Mouse (Mus musculus): ENCODE measurements around the gene Enho.
"Not testable (repeated sequence)": the region's sequence is repeated elsewhere in the genome, so short reads cannot be mapped to it uniquely, and the experiment has no call there.

Gene Enho

DNA sequence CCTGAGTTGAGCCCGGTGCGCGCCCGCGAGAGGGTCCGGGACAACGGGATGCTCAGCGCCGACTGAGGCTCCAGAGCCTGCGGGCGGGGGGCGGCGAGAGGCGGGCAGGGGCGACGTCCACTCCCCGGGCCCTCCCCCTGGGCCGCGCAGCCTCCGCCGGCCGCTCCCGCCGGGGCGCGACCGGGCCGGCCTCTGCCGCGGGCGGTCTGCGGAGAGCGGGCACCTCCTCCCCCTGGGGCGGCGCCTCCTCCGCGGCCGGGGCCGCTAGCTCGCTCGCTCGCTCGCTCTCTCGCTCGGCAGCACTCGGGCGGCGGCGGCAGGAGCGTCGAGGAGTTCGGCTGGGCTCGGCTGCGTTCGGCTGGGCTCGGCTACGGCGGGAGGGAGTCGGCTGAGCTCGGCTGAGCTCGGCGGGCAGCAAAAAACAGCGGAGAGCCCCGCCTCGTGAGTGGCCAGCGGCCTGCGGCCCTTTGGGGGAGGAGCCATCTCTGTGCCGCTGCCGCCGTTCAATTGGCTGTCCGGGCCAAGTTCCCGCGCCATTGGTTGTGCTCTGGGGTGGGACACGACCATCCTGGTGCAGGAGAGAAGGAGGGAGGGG lies at the start of gene Enho:
Gene Enho (minus strand): TSS at position 412 of the 595 bp plus-strand sequence.
- peak; percentile 91 for DNase-seq (ENCODE audit: low read depth, low spot score)

DNA sequence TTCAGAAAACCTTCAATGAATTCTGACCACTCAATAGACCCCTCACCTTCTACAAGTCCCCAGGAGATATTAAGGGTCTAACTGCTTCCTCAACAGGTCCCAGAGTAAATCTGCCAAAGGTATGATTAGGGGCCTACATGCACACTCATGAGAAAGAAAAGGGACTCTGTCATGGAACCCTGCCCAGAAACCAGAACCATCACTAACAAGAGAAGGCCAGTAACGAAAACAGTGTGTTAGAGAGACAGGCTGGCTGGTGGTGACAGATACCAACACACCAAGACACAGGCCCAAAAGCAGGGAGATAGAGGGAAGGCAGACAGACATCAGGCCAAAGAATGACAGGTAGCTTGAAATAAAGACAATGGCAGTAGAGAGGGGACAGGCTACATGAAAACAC lies 48.4 kb upstream of the Enho start:
- DNase-seq (ENCODE audit: low read depth, low spot score), result not testable (repeated sequence)

DNA sequence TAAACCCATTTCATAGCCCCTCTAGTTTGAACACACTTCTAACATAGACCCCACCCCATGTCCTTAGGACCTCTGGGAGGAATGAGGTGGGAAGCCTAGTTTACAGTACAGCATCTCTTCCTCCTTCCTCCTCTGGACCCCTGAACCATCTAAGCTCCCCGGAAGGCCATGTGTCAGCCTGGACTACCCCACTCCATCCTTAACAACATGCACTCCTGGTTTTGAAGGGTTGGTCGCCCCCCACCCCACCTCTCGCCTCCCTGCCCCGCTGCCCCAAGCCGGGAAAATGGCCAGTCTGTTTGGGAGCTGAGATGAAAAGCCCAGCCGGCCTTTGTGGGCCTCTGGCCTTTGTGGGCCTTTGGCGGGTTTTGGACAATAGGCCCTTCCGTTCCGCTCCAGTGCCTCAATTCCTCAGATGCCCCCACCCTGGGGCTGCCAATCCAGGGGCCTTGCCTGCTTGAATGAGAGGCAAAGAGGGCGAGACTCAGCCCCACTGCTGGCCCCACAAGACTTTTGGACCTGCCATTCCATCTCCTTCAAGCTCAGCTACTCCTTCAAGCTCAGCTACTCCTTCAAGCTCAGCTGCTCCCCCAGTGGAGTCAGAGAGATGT lies 45.9 kb upstream of the Enho start:
- not testable (repeated sequence) for DNase-seq (ENCODE audit: low read depth, low spot score)

DNA sequence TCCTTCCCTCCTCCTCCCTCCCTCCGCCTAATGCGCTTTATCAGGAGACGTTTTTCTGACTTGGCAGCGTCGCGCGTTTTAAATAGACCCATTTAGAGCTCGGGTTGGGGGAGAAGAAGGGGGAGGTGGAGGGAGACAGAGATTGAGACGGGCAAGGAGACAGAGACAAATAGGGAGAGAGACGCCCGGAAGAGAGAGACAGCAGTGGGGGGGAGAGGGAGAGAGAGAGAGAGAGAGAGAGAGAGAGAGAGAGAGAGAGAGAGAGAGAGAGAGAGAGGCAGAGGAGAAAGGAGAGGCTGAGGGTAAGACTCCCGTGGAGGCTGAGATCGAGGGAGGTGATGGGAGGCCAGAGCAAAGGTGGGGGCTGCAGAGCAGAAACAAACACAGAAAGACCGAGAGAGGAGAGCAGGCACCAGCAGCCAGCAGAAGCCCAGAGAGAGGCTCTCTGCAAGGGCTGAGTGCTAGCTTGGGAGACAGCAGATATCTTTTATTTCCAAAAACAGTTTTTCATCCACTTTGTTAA lies 44.9 kb upstream of the Enho start:
- DNase-seq (ENCODE audit: low read depth, low spot score), result not testable (repeated sequence)

DNA sequence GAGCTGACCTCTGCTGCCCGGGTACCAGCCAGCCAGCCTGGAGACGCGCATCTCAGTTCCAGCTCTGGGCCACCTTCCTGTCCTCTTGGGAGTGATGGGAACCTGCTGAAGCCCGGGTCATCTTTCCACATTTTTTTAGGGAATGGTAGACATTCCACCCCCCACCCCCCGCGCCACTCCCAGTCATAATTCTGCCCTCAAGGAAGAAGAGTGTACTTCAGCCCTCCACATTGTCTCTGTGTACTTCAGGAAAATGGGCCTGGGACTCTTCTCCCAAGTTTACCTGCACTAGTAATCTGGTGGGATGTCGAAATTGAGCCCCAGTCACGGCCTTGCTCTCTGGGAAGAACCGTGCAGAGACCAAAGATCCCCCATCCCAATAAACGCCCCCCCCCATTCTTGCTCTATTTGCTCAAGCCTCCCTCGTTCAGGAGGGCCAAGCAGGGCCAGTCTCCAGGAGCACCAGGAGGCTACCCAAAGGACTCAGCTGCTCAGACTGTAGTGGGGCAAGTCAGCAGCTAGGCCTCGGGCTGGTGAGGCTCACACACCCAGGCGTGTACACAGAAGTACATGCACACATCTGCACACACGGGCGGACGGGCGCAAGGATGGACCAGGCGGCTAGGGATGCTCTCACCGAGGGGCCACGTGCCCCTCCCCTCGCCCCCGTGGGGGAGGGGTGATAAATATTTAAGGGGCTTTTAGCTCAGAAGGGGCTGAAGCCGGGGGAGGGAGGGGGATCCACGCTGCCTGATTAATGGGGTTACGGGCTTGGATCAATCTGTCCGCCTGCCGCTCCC lies 44.2 kb upstream of the Enho start:
- not testable (repeated sequence) for DNase-seq (ENCODE audit: low read depth, low spot score)

DNA sequence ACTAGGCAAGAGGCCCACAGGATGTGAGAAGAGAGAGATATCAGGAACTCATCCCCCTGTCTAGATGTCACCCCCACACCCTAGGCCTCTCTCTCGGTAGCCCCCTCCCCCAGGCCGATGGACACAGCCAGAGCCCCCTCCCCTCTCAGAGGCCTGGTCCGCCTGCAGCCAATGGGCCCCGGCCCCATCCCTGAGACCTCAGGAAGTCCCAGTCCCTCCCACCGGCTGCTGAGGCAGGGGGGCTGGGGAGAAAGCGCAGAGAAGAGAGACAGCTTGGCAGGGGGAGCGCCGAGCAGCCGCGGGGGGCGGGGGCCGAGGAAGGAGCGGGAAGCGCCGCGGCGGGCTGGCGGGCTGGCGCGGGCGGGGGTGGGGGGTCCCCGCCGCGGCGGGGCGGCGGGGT lies 43.2 kb upstream of the Enho start:
- not testable (repeated sequence) for DNase-seq (ENCODE audit: low read depth, low spot score)

DNA sequence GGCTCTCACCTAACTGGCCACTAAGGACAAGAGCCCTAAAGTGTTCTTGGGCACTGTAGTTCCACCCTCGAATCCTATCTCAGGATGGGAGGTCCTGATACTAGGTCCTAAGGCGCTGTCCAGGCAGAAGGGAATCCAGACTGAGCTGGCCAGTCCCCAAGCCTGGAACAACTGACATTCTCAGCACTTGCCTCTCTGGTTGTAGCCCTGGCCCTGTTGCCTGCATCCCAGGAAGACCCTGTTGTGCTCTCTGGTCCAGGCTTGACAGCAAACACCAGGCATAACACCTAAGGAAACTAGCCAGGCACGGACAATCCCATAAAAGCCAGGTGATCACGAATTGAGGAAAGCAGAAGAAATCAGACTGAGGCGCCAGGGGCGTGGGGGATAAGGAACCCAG lies 42.7 kb upstream of the Enho start:
- no peak for DNase-seq (ENCODE audit: low read depth, low spot score)

DNA sequence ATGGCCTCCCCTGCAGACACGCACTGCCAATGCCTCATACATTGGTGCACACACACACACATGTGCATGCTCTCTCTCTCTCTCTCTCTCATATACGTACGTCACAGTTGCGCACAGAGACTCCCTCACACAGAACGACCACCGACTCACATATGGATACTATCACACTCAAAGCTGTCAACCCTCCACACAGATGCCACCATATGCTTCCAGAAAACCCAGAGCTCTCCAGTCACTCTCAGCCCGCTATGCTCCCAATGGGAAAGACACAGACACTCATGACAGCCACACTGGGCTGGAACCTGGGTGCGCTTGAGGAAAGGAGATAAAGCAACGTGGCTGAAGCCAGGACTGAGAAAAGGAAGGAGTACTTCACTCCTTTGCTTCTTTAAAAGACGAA lies 41.8 kb upstream of the Enho start:
- DNase-seq (ENCODE audit: low read depth, low spot score), result no peak

DNA sequence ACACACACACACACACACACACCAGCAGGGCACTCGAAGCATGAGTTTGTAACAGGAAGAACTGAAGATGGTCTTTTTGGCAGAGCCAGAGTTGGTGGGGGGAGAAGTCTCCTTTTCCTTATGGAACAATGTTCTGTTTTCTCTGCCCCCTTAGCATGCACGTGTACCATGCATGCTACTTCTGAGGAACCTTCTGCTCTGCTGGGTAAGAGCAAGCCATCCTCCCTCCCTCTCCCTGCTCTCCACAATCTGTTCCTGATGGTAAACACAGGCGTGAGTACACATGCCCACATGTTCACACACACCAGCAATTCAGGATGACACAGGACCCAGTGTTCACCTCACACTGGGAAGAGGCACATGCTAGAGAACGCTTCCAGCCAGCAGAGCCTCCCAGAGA lies 41.1 kb upstream of the Enho start:
- no peak for DNase-seq (ENCODE audit: low read depth, low spot score)

DNA sequence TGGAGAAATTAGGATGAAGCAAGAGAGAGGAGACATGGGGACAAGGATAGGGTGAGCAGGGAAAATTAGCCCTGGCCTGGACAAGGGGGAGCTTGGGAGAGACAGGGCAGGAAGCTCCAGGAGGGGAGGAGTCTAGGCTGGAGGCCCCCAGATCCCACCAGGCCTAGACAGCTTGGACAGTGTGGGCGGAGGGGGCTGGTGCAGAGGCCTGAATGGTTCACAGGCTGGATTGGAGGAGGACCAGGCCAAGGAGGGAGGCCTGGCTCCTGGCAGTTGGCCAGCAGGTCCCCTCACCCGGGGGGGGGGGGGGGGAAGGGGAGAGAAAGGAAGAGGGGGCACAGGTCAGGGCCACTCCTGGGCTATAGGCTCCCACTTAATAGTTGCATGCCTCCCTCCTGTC lies 39.2 kb upstream of the Enho start:
- no peak for DNase-seq (ENCODE audit: low read depth, low spot score)

DNA sequence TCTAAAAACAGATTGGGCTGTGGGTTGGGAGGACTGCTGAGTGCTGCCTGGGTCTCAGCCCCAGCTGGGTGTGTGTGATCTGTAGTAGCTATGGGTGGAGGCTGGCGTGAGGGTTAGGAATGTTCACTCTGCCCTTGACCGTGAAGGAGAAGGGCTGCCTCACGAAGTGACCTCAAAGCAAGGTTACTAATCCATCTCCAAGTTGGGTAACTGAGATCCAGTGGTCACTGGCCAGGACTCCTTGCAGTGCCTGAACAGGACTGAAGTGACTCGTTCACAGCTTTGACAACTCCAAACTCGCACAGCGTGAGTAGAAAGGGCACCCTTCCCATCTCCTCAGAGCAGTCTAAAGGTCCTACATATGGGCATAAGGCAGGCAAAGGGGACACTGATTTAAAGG lies 38.7 kb upstream of the Enho start:
- DNase-seq (ENCODE audit: low read depth, low spot score), result peak; percentile 31

DNA sequence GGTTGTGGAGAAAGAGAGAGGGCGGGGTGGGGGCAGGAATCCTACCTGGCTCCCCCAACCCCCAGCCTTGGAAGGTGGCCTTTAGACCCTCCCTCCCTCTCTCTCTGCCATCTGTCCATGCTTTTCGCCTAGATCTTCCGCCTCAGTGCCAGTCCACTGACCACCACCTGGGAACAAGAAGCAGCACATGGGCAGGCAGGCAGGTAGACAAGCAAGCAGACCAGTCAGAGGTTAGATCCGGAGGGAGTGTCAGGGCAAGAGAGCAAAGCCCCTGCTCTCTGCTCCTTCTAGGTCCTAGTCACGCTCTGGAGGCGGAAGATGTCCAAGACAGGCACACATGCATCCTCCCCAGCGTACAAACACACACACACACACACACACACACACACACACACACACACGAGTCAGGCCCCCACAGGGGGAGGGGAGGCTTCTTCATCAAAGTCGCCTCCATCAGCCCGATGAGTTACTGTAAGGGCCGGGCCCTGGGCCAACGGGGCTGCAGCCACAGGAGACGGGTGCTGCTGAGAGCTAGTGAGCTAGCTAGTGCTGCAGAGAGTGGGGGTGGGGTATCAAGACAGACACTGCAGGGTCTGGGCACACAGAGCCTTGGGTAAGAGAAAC lies 37.0 kb upstream of the Enho start:
- no peak for DNase-seq (ENCODE audit: low read depth, low spot score)

DNA sequence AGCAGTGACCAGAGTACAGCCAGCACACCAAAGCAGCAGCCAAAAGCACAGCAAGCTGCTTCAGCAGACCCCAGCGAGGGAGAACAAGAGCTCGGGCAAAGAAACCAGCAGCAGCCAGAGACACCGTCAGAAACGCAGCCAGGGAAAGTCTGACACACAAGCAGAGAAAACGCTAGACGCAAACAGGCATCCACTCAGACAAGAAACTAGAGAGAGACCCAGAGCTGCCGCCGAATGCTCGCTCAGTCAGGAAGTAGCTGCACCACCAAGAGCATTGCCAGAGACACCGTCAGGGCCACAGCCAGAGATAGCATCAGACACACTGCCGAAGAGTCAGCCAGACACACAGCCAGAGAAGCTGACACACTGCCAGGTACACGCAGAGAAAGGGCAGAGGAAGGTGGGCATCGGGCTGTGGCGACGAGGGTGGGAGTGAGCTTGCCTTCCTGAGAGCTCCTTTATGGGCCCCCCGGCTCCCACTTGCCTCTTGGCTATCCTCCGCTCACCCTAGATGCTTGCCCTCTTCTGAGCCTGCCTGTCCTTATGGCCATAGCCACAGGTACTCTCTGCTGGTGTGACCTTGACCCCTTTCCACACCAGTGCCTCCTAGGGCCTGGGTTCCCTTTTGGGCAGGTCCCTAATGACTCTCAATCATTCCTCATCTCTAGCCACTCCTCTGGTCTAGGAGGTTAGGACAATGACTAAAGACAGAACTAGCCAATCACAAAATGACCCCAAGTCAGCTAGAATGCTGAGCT lies 36.3 kb upstream of the Enho start:
- DNase-seq (ENCODE audit: low read depth, low spot score), result no peak

DNA sequence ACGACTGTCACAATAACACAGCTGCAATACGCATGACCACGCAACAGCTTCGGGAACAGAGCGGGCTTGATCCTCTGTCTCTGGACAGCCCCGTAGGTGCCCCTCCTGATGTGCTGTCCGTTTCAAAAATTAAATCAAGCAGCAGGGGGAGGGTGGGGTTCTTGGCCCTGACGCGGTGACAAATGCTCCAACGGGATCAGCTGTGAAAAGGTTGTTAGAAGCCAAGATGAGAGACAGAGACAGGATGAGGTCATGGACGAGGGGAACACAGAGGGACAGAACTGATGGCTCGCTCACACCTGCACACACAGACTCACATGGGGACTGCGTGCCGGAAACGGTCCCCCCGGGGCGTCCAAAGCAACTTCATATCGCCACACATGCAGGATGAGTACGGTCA lies 33.1 kb upstream of the Enho start:
- DNase-seq (ENCODE audit: low read depth, low spot score), result no peak

DNA sequence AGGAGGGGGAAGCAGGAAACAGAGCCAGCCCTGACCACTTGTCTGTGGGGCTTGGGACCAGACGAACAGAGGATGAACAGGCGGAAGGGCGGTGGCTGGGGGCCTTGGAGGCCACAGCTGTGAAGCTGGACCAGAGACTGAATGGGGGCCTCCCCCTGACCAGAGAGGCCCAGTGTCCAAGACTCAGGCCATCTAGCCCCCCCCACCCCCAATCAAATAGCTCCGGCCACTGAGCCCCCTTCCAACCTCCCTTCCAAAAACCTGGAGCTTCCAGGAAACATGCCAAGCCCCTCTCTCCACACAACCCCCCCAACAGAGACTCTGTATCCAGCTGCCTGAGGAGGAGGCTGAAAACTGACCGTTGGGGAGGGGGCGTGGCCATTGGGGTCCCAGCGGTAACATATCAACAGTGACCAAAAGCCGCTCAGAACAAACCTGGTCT lies 32.4 kb upstream of the Enho start:
- no peak for DNase-seq (ENCODE audit: low read depth, low spot score)

DNA sequence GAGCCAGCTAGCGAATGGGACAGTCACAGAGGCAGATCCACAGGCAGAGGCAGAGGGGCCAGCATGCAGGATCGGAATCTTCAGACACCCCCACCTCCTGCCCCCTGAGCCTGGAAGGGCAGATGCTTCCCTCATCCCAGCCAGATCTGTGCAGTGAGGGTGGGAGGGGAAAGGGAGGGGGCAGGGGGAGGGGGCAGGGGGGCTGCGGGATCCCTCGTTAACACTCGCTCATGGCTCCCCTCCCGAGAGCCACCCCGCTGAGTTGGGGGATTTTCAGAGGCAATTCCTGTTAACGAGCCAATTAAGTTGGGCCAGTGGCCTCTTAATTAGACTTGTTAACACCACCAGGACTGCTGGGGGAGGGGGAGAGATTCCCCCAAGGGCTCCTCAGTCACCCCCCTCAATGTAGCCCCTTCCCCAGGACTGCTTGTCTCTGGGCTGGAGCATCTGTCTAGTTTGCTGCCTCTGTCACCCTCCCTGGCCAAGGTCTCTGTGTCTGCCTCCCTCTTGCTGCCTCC lies 31.9 kb upstream of the Enho start:
- no peak for DNase-seq (ENCODE audit: low read depth, low spot score)

DNA sequence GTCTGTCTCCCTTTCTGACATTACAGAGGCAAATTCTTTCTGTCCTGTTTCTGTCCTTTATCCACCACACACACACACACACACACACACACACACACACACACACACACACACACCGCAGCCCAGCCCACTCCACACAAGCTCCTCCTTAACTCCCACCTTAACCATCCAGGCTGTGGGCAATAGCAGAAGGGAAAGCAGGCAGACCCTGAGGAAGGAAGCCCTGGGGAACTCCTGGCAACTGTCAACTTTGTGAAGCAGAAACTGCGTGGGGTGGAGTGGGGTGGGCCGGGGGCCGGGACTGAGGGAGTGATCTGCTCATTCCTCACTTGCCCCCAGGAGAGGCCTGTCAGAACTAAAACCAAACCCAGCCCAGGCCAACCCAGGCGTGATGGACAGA lies 31.4 kb upstream of the Enho start:
- DNase-seq (ENCODE audit: low read depth, low spot score), result no peak

DNA sequence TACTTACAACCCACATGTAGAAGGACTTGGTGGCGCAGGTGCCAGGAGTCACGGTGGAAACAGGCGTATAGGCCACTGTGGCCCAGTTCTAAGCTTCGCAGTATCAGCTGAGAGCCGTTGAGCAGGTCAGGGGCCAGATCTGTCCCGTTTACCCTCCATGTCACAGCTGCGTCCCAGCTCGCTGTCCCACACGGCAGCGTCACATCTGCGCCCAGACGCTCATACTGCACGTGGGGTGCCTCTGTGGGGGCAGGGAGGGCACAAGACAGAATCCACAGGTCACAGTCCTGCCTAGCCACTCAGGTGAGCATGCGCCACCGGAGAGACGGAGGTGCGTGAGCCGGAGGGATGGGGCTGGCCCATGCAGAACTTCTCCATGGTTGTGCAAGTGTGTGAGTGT lies 30.7 kb upstream of the Enho start:
- DNase-seq (ENCODE audit: low read depth, low spot score), result no peak

DNA sequence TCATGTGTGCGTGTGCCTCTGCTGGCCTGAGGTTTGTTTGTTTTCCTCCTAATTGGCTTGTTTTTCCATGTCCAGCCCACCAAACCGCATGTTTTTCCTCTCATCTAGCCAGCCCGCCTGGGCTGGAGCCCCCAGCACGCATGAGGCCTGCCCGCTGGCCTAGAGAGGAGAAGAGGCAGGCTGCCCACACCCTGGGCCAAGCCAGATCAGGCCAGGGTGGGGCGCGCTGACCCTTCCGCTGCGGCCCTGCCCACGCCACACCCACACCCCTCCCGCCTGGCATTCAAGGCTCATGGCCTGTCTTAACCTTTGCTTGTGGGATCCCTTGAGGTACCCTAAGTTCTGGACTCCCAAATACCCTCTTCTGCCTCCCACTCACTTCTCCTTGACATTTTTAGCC lies 26.5 kb upstream of the Enho start:
- DNase-seq (ENCODE audit: low read depth, low spot score), result peak; percentile 48

DNA sequence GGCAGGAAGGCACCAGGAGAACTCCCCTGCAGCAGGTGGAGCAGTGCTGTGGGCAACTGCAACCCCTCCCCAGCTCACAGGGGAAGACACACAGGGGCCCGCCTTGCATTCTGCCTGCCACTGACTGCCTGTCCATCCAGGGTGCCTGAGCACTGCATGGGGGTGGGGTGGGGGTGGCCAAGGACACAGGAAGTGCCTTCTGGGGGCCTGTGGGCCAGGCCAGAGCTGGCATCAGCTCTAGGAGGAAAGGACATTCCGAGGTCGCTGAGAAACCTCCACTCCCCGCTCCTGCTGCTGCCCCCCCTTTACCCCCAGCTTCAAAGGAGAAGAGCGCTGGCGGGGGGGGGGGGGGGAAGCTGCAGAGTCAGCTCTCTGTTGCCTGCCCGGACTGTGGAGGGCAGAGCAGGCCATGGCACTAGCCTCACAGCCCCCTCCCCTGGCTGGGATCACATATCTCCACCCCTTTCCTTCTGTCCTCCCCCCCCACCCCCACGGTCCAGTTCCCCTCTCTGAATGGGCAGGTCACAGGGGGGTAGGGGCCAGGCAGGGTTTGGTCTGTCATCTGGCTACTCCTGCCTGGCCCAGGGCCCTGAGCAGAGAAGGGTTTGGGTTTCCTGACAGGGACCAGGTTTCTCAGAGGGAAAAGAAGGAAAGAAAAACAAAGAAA lies 25.0 kb upstream of the Enho start:
- peak; percentile 77 for DNase-seq (ENCODE audit: low read depth, low spot score)

DNA sequence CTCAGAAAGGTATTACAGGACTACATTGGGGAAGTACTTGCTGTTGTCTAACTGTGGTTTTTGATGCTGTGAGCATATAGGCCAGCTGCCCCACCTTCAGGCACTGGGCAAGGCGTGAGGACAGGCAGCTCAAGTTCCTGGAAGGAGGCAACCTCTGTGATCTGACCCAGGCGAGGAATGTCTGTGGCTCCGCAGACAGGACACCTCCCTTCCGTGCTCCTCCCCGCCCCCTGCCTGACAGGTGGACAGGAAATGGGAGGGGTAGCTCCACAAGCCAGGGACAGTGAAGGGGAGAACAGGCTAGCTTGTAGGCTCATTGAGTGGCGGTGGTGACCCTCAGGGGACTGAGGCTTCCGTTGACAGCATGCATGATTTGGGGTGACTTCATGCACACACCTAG lies 24.4 kb upstream of the Enho start:
- peak; percentile 81 for DNase-seq (ENCODE audit: low read depth, low spot score)

All from skeletal muscle tissue, adult 2 months (tissue).